8 mouse cellular contexts compared by ENCODE assay signal in the genomic region with DNA sequence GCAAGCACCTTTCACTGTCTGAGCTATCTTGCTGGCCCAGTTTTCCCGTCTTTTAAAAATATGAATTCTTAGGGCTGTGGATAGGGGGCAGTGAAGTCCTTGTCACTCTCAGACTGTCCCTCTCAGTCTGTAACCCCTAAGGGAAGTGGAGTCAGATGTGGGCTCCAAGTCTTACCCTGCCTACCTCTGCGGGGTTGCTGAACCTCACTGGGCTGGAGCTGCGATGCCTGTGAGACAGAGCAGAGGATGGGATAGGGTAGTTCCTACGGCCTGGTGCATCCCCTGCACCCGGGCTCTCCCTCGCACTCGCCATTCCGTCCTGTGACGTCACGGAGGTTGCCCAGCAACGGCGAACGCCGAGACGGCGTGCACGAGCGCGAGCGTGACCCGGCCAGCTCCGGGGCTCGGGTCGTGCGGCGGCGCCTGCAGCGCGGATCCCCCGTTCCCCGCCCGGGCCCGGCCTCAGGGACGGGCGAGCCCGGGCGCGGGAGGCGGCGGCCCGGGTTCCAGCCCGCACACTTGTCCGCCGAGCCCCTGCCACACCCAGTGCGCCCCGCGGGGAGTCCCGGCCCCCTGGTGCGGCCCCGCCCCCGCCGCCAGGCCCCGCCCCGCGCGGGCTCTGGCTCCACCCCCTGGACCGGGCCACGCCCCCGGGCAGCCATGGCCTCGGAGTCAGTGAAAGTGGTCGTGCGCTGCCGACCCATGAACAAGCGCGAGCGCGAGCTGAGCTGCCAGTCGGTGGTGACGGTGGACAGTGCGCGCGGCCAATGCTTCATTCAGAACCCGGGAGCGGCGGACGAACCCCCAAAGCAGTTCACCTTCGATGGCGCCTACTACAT. TPM values are rescaled to one million over a fixed set of nuclear protein-coding genes. Genes with fewer than 3 reads are reported as not detected.
DNase-seq lines count a peak whose midpoint lies in the region; ATAC-seq and TF ChIP-seq lines count a peak whose summit lies in the region.

No protein-coding gene starts in this region.

- H3K4me1 ChIP-seq in cortical plate, adult 2 months (ENCODE audit: control insufficient read depth, insufficient read depth, low read length) = peaks cover 4% of the 10 kb centered on the region; the same call in 1 of the 2 replicates

- peak overlapping the region; percentile 2; the same call in 1 of the 2 replicates for H3K27ac ChIP-seq in cortical plate, adult 2 months (ENCODE audit: insufficient read depth, low read length)

- intact Hi-C loops in gastrocnemius, postnatal 14 days (cut with DNase I; ENCODE audit: low total_unique reads) = no loop called here
- intact Hi-C loops in left cerebral cortex, postnatal 14 days (cut with DNase I) = no loop called here

- H3K4me3 ChIP-seq in cortical plate, adult 2 months (ENCODE audit: insufficient read depth, low read length) = peak overlapping the region; percentile 46

- TF ChIP-seq POLR2A in cortical plate, adult 2 months (IDR thresholded peaks at IDR 0.05; ENCODE audit: extremely low read depth, insufficient read depth, low read length) = peak; percentile 70; the same call in 1 of the 2 replicates

- peak; percentile 75 for ATAC-seq in activated CD4-positive, CD25-positive, alpha-beta regulatory T cell, adult 4 months
- ATAC-seq in inflammation-experienced regulatory T-cells, adult 6 months = peak; percentile 78
- peak; percentile 71 for ATAC-seq in megakaryocyte-erythroid progenitor cell, adult 5-6 weeks (replicated peaks; ENCODE audit: low FRiP score, low TSS enrichment, poor library complexity, severe bottlenecking)

- TF ChIP-seq CTCF in cortical plate, adult 2 months (IDR thresholded peaks at IDR 0.05; ENCODE audit: extremely low read depth, insufficient read depth, low read length) = peak; percentile 35

- DNase-seq in gastrocnemius, postnatal 14 days = peak; percentile 86
- DNase-seq in left cerebral cortex, postnatal 14 days (ENCODE audit: low spot score in 2 of 2) = peak; percentile 88
- DNase-seq in right cerebral cortex, postnatal 14 days = peak; percentile 92
- DNase-seq in urinary bladder, postnatal 25 days (ENCODE audit: low spot score) = peak; percentile 85

RNA-seq across cellular contexts. Expression of a gene that starts 11.8 kb away (rescaled TPM):
- not detected for polyA plus RNA-seq in activated CD4-positive, CD25-positive, alpha-beta regulatory T cell, adult 4 months (2017; shearing (Covaris generic))
- 28.7 and 29.2 TPM in 2 replicates for polyA plus RNA-seq in cortical plate, adult 2 months (2012; rRNA removed)
- not detected for total RNA-seq in gastrocnemius, postnatal 14 days (2021)
- polyA plus RNA-seq in inflammation-experienced regulatory T-cells, adult 6 months (2017; shearing (Covaris generic)) = not detected
- 10 to 100 TPM; 16.7 to 18.0 TPM for total RNA-seq in left cerebral cortex, postnatal 14 days (2021)
- total RNA-seq in megakaryocyte-erythroid progenitor cell, adult 5-6 weeks (2014; fragmentation: Nextera tagmentation) = 0.37 and 0.62 TPM in 2 replicates
- 1.3 TPM in 1 of 2 replicates, not detected in the other for total RNA-seq in megakaryocyte-erythroid progenitor cell, adult 5-6 weeks (2017)

RNA-seq across cellular contexts. Expression of a gene that starts 11.9 kb away (rescaled TPM):
- under 1 TPM in 1 of 2 experiments, not detected in 1; 0.17 TPM for polyA plus RNA-seq in activated CD4-positive, CD25-positive, alpha-beta regulatory T cell, adult 4 months (2017; shearing (Covaris generic))
- 89.7 and 93.2 TPM in 2 replicates for polyA plus RNA-seq in cortical plate, adult 2 months (2012; rRNA removed)
- total RNA-seq in gastrocnemius, postnatal 14 days (2021) = not detected
- under 1 TPM; 0.16 to 0.53 (median 0.21) TPM for polyA plus RNA-seq in inflammation-experienced regulatory T-cells, adult 6 months (2017; shearing (Covaris generic))
- total RNA-seq in left cerebral cortex, postnatal 14 days (2021) = 10 to 100 TPM; 35.2 to 37.1 TPM
- 1.7 and 1.9 TPM in 2 replicates for total RNA-seq in megakaryocyte-erythroid progenitor cell, adult 5-6 weeks (2014; fragmentation: Nextera tagmentation)
- 1.8 and 2.7 TPM in 2 replicates for total RNA-seq in megakaryocyte-erythroid progenitor cell, adult 5-6 weeks (2017)

RNA-seq across cellular contexts. Expression of a gene that starts 42.5 kb away (rescaled TPM):
- polyA plus RNA-seq in activated CD4-positive, CD25-positive, alpha-beta regulatory T cell, adult 4 months (2017; shearing (Covaris generic)) = 100 to 1,000 TPM in 1 of 2 experiments, 10 to 100 TPM in 1; 91.1 to 119 TPM
- 96.7 and 99.4 TPM in 2 replicates for polyA plus RNA-seq in cortical plate, adult 2 months (2012; rRNA removed)
- 10 to 100 TPM; 51.0 to 59.3 TPM for total RNA-seq in gastrocnemius, postnatal 14 days (2021)
- 100 to 1,000 TPM; 101 to 118 (median 104) TPM for polyA plus RNA-seq in inflammation-experienced regulatory T-cells, adult 6 months (2017; shearing (Covaris generic))
- 100 to 1,000 TPM in 1 of 2 experiments, 10 to 100 TPM in 1; 96.9 to 101 TPM for total RNA-seq in left cerebral cortex, postnatal 14 days (2021)
- total RNA-seq in megakaryocyte-erythroid progenitor cell, adult 5-6 weeks (2014; fragmentation: Nextera tagmentation) = 113 and 127 TPM in 2 replicates
- 84.1 and 122 TPM in 2 replicates for total RNA-seq in megakaryocyte-erythroid progenitor cell, adult 5-6 weeks (2017)

RNA-seq across cellular contexts. Expression of a gene that starts 46.0 kb away (rescaled TPM):
- polyA plus RNA-seq in activated CD4-positive, CD25-positive, alpha-beta regulatory T cell, adult 4 months (2017; shearing (Covaris generic)) = 100 to 1,000 TPM; 130 to 146 TPM
- polyA plus RNA-seq in cortical plate, adult 2 months (2012; rRNA removed) = 156 and 165 TPM in 2 replicates
- 10 to 100 TPM; 49.4 to 49.6 TPM for total RNA-seq in gastrocnemius, postnatal 14 days (2021)
- 100 to 1,000 TPM; 144 to 154 (median 152) TPM for polyA plus RNA-seq in inflammation-experienced regulatory T-cells, adult 6 months (2017; shearing (Covaris generic))
- 100 to 1,000 TPM; 149 to 154 TPM for total RNA-seq in left cerebral cortex, postnatal 14 days (2021)
- total RNA-seq in megakaryocyte-erythroid progenitor cell, adult 5-6 weeks (2014; fragmentation: Nextera tagmentation) = 131 and 139 TPM in 2 replicates
- total RNA-seq in megakaryocyte-erythroid progenitor cell, adult 5-6 weeks (2017) = 178 and 269 TPM in 2 replicates

Comparison
In these comparisons a context has a peak if more than half of its experiments do, and no peak if none do; other contexts are left out.
1. Peak in every context shown above with its lines: DNase-seq, ATAC-seq, H3K4me3 ChIP-seq and H3K27ac ChIP-seq.
2. RNA of a gene that starts 11.8 kb away (total RNA-seq): 16.7 to 18.0 TPM in left cerebral cortex, postnatal 14 days; 0.37 to 1.3 TPM in megakaryocyte-erythroid progenitor cell, adult 5-6 weeks and not detected in gastrocnemius, postnatal 14 days; every median in the first group is over 4 times any median in the second.
3. RNA of a gene that starts 11.9 kb away (total RNA-seq): 35.2 to 37.1 TPM in left cerebral cortex, postnatal 14 days; 1.7 to 2.7 TPM in megakaryocyte-erythroid progenitor cell, adult 5-6 weeks and not detected in gastrocnemius, postnatal 14 days; every median in the first group is over 4 times any median in the second.